Mouse (Mus musculus): ENCODE data around the gene Nqo1.

Nqo1 gene

DNA sequence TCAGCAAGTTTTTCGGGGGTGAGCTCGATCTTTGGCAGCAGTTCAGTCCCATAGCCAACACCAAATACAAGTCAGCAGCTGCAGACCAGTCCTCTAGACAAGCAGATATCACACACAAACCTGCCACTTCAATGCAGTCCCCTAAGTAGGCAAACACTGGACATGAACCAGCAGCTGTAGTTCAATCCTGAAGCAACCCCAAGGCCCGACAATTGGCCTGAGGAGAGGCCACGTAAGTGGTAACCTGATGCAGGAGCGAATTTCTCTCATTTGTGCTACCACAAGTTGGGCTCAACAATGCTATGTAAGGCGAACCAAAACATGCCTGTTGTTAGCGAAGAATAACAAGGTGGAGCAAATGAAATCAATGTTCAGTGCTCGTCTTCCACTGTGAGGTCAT, 22.3 kb downstream of the Nqo1 start:
- in situ Hi-C loops (cut with MboI; ENCODE audit: low pct_unique_long_range_greater_than_20kb in 1 of 2, low sequenced_read_pairs in 2 of 2, unreplicated experiment in 1 of 2), result no loop called here

DNA sequence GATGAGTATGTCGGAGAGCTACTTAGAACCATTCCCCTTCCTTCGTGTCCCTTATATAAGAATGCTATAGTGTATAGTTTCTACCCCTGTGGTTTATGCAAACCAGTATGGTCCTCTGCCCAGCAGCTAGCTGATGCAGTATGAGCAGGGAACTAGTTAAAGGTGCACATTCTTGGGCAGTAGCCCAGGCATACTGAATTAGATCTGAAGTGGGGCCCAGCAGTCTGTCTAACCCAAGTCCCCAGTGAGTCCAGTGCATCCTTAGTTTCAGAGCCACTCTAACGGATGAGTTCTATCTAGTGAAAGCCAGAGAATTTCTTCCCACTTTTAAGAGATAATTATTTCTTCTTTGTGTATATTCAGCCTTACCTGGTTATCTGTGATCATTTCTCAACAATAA, 25.7 kb downstream of the Nqo1 start:
- in situ Hi-C loops (cut with MboI; ENCODE audit: low pct_unique_long_range_greater_than_20kb in 1 of 2, low sequenced_read_pairs in 2 of 2, unreplicated experiment in 1 of 2), result no loop called here

DNA sequence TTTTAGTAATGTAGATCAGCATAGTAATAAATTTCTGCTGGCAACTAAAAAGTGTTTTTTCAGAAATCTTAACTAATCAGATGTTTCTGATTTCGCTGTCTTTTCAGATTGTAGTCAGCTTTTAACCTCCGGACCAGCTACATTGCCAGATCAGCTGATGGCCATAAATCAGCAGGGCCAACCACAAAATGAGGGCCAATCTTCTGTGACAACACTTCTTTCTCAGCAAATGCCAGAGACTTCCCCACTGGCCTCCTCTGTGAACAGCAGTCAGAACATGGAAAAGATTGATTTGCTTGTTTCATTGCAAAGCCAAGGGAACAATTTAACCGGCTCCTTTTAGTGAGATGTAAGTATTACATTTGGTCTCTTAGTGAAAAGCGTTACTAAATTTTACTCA, 32.7 kb downstream of the Nqo1 start:
- in situ Hi-C loops (cut with MboI; ENCODE audit: low pct_unique_long_range_greater_than_20kb in 1 of 2, low sequenced_read_pairs in 2 of 2, unreplicated experiment in 1 of 2), result no loop called here
